Mouse (Mus musculus): Measurements from ENCODE around the gene Nck2.
"Not testable (repeated sequence)": the region's sequence is repeated elsewhere in the genome, so short reads cannot be mapped to it uniquely, and the experiment has no call there.

The Nck2 gene

DNA sequence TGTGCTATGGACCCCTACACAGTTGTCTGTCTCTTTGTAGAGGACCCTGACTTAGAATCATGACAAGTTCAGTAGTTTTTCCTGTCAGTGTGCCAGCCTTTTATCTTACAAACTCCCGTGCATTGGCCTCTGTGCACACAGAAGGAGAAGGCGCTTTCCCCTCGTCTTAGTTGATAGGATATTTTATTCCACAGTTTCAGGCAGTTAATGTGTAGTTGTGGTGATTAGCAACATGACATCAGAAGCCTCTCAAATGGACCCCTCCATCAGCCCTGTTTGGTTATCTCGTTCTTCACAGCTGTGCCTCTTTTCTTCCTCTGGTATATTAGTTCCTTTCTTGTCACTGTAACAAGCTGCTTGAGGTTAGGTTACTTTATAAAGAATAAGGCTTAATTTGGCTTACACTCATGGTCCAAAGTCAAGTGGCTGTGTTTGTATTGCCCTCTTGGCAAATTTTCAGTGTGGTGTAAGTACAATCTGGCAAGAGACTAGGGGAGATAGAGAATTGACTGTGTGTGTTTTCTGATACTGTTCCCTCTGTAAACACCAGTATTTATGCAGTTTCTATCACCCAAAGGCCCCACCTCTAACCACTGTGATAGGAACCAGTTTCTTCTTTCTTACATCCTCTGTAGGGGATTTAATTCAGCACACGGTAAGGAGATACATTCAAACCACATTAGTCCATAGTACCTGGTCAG lies 89.8 kb downstream of the Nck2 start:
- DNase-seq (ENCODE audit: low spot score in 2 of 2) = no peak

DNA sequence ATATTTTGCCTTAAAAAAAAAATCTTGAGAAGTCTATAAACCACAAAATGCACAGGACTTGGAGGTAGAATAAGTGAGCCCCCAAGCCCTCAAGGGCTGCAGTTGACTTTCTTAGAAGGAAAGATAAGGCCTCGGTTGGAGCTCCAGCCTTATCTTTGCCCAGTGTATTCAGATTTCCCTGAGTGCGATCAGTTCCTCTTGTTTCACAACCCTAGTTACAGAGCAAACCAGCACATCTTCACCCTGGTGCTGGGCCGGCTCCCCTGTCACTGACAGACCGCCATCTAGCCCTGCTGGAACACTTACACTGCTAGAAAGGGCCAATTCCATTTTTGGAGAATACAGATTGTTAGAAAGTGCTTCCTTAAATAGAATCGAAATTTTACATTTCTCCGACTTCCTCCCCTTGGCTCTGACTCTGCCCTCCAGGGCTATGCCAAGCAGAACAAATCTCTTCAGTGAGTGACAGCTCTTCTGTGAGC lies 91.2 kb downstream of the Nck2 start:
- no peak for DNase-seq (ENCODE audit: low spot score in 2 of 2)

DNA sequence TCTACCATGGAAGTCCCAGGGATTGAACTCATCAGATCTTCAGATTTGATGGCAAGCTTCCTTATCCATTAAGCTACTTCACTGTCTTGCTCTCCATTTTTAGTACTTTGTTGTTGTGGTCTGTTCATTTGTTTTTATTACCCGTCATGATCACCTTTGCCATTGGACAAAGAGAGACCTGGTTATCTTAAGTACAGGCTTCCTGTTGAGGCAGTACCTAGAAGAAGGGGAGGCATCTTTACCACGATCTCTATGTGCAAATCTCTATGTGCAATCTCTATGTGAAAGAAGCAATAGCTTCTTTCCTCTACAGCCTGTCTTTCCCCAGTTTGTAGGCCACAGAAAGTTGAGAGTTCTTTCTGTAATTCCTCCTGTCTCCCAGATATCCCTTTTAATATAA lies 91.9 kb downstream of the Nck2 start:
- no peak for DNase-seq (ENCODE audit: low spot score in 2 of 2)

GRCm38 (mm10) chr1:43537021-43537420 lies 92.6 kb downstream of the Nck2 start:
- no peak for DNase-seq (ENCODE audit: low spot score in 2 of 2)

DNA sequence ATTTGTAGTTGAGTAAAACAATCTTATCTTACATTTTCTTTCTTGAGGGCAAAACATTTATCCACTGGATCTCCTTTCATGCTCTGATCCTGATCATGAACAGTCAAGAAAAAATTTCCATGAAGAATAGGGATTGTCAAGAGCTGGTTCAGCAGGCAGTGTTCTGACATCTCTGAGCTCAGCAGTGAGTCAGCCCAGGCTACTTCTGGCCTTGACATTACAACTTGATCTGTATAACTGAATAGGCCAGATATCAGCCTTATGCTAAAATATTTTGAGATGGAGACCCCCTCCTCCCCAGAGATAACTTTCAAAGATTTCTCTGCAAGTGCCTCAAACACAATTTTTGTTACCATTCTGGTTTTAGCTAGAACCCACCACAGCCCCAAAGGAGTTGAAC lies 93.1 kb downstream of the Nck2 start:
- DNase-seq (ENCODE audit: low spot score in 2 of 2) = no peak

DNA sequence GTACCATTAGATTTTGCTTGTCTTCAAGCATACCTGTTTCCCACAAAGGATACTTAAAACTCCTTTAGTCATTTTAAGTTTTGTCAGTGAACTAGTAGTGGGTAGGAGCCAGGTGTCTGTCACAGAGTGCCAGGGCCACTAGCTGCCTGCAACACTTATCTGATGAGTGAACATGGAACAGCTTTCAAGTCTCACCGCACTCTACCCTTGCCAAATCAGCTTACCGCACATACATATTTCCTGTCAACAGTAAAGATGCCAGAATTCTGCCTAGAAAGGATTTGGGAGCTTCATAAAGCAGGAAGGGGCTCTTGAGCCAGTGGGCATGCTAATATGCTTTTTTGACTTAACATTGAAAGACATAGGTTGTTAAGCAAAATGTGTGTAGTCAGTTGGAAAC lies 94.3 kb downstream of the Nck2 start:
- no peak for DNase-seq (ENCODE audit: low spot score in 2 of 2)

- DNase-seq (ENCODE audit: low spot score in 2 of 2) = no peak
Measured at GRCm38 (mm10) chr1:43539689-43540380, 95.5 kb downstream of the Nck2 start.

DNA sequence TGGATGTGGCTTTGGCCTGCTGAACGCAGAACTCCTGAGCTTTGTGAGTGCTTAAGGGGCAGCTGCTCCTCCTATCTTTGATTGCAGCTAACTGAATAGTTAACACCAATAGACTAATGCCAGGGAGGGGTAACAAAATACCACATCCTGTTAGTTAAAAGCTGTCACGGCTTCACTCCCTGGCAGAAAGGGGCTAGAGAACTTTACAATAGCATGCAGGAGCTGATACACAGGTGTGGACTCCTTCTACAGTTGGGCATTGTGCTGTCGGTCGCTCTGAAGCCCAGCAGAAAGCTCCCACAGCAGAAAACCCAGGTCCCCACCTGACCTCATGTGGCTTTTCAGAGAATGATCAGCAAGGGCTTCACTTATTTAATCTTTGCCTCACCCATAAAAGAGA lies 98.0 kb downstream of the Nck2 start:
- no peak for DNase-seq (ENCODE audit: low spot score in 2 of 2)

DNA sequence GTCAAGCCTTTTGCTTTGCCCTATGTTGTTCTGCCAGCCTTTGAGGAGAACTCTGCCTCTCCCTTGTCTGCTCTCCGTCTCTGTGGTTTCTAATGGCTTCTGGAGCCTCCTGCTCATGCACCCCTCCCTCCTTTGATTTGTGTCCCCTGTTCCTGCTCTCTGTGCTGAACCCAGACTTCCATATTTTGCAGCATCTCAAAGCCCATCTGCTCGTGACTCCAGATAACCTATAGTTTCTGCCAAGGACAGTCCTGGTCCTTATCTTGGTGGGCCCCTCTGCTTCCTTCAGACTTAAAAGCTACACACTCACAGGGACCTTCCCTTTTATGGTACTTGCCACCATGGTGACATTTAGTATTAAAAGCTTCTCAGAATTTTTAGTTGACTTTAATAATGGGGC lies 103.3 kb downstream of the Nck2 start:
- DNase-seq (ENCODE audit: low spot score in 2 of 2) = no peak

- DNase-seq (ENCODE audit: low spot score in 2 of 2) = no peak
Measured at GRCm38 (mm10) chr1:43548749-43549148, 104.4 kb downstream of the Nck2 start.

- no peak for DNase-seq (ENCODE audit: low spot score in 2 of 2)
Measured at GRCm38 (mm10) chr1:43550525-43550924, 106.1 kb downstream of the Nck2 start.

DNA sequence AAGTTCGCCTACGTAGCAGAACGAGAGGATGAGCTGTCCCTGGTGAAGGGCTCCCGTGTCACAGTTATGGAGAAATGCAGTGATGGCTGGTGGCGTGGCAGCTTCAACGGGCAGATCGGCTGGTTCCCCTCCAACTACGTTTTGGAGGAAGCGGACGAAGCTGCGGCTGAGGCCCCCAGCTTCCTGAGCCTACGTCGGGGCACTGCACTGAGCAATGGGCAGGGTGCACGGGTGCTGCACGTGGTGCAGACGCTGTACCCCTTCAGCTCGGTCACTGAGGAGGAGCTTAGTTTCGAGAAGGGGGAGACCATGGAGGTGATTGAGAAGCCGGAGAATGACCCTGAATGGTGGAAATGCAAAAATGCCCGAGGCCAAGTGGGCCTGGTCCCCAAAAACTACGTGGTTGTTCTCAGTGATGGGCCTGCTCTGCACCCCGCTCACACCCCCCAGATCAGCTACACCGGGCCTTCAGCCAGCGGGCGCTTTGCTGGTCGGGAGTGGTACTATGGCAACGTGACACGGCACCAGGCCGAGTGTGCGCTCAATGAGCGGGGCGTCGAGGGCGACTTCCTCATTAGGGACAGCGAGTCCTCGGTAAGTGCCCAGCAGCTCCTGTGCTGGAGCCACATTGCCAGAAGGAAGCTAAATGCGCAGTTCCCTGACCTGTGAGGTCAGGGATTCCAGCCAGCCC lies 109.8 kb downstream of the Nck2 start:
- not testable (repeated sequence) for DNase-seq (ENCODE audit: low spot score in 2 of 2)

DNA sequence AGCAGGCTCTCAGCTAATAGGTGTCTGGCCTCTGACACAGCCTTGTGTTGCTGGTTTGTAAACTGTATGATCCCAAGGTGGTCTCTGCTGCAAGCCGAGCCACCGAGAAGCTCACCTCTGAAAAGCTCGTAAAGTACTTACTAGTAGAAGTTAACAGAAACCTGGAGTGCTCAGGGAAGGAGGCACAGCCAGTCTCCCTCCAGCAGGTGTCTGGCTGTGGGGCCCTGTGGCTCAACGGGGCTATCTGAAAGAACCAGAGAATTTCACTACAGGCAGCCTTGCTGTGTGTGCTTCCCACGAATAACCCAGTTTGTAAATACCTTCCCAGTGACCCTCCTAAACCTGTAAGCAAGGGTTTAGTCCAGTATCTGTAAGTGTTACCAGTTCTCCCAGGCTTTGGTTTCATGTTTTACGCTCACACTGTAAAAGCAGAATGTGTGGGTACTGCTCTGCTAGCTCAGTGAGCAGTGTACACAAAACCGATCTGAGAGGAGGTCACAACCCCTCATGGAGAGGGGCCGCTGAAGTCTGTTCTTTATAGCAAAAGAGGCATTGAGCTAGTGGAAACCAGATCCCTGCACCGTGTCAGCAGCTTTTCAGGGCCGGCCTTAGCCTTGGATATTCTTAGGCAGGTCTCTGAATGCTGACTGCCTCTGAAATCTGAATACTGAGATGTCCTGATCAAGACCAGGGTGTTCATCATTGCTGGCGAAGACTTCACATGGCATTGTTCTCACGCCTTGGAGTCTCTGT lies 111.0 kb downstream of the Nck2 start:
- DNase-seq (ENCODE audit: low spot score in 2 of 2) = no peak

GRCm38 (mm10) chr1:43558329-43558728 lies 114.0 kb downstream of the Nck2 start:
- DNase-seq (ENCODE audit: low spot score in 2 of 2) = no peak

DNA sequence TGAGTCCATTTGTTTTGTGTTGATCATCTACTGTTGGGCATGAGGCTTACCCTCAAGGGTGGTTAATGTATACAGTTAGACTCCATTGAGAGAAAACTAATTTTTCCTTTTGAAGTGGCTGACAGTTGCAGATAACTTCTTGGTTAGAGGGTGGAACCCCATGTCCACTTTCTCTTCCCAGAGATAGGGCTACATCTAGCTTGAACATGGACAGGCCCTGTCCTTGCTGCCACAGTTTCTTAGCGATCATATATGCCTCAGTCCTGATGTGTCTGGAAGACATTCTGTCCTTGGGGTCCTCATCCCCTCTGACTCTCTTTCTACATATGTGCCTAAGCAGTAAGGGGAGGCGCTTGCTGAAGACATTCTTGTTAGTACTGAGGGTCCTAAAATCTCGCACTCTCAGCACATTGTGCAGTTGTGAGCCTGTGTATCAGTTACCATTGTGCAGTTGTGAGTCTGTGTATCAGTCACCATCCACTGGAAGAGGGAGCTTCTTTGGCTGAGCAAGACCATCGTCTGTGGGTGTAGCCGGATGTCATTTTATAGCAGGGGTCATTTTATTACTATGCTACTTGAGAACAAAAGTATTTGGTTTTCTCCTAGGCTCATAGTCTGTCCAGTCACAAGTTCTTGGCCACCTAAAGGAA lies 114.8 kb downstream of the Nck2 start:
- no peak for DNase-seq (ENCODE audit: low spot score in 2 of 2)

GRCm38 (mm10) chr1:43561085-43561484 lies 116.7 kb downstream of the Nck2 start:
- DNase-seq (ENCODE audit: low spot score in 2 of 2) = no peak

GRCm38 (mm10) chr1:43562002-43562666 lies 117.8 kb downstream of the Nck2 start:
- peak in 1 of 2 experiments; percentile 11 for DNase-seq (ENCODE audit: low spot score in 2 of 2)

GRCm38 (mm10) chr1:43565260-43565659 lies 120.9 kb downstream of the Nck2 start:
- no peak for DNase-seq (ENCODE audit: low spot score in 2 of 2)

DNA sequence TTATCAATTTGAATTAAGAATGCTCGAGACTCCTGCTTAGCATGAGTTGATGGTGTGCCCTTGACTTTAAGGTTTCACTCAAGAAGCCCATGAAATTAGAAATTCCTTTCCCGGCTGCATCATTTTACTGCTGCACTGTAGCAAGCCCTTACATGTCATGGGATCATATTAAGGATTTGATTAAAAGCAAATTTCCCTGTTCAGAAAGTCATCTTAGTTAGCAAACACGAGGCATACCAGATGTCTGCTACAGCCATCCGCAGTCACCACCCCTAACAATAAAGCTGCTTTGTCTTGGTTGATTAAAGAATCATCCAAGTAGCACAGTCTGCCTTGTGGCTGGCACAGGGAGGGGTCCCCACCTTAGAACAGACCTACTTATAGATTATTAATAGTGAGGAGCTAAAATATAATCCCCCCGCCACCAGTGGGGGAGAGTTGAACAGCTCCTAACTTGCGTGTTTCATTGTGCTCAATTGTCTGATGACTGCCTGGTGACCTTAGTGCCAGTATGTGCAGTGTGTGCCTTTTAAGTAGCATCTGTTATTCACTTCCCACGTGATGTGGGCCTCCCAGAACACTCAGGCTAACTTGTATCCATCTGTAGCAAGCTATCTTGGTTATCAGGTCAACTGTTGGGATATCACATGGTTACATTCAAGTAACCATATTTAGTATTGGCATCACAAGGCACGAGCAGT lies 122.4 kb downstream of the Nck2 start:
- no peak for DNase-seq (ENCODE audit: low spot score in 2 of 2)

GRCm38 (mm10) chr1:43568824-43569223 lies 124.4 kb downstream of the Nck2 start:
- no peak for DNase-seq (ENCODE audit: low spot score in 2 of 2)

Measured in right cerebral cortex, adult 2 months (tissue).